Mouse (Mus musculus) embryonic stem cell, embryonic (primary cell): Measurements from ENCODE around the gene Hoxa5.

Experiments
- CTCF ChIA-PET, 4 experiments: fragments of 300-600 bp in 2 of 4; fragments of 350-600 bp in 2 of 4; sonication (Branson Sonifier 250); formaldehyde crosslinking; loops; one replicate each; lab custom pipeline; 2022; ENCODE audit warnings: inconsistent platforms in 2 of 4; lab: Charles Lee
- POLR2A ChIA-PET, 4 experiments: fragments of 300-600 bp in 2 of 4; fragments of 350-600 bp in 2 of 4; sonication (Branson Sonifier 250); formaldehyde crosslinking; loops; one replicate each; lab custom pipeline; 2022; ENCODE audit warnings: antibody characterized with exemption in 4 of 4, inconsistent platforms in 1 of 4; lab: Charles Lee

Hoxa5 gene

DNA sequence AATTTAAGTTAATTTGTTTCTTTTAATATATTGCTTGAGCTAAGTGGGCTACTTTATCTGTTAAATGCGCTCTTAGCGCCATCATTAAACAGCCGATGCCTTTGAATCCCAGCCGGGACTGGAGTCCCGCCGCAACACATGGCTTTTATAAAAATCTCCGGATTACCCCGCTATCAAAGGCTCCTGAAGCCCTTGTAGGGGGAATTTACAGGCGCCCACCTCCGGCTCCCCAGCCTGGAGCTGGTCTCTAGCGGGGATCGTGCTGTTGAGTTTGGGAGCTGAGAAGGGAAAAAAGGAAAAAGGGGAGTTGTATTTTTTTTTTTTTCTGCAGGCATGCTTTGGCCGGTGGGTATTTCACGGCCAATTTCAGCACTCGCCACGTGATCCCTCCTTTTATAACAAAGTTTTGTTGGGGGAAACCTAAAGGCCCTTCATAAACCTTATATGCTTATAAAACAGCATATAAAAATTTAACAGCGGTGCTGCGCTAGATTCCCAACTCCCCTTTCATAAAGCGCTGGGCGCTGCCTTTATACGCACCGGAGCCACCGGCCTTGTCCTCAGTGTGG is 40.2 kb upstream of the Hoxa5 start:
- POLR2A ChIA-PET, result interaction anchor here (0.6 to 3.9 kb wide), 8 partner anchors 11 to 324 kb away, joined by 3 to 11 read pairs (median 4); partner anchors contain the start of gene Hoxa13 (in 1 of the 4)
- CTCF ChIA-PET, result interaction anchor here in 3 of 4 experiments (0.6 to 1.5 kb wide), 5 partner anchors 15 to 45 kb away, joined by 3 to 4 read pairs (median 3); no protein-coding TSS in a partner anchor

DNA sequence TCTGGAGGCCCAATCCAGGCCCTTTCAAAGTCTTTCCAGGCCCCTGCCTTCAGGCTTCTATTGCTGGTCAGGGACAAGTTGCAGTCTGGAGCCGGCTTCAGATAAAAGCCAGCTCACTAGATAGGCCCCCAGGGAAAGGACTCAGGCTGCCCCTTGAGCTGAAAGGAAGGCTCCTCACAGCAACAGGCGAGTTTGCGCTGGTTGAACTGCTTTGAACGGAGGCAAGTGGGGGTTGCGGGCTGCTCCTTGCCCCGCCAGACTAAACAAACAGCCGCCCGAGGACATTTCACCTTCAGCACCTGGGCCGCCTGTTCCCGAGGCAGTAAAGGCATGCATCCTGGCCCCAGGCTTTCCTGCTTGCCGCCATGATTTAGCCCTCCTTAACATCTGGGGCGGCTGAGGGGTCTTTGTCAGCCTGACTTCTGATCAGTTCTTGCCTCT is 39.3 kb upstream of the Hoxa5 start:
- ChIA-PET CTCF (interaction anchor here in 2 of 4 experiments (1.2 to 1.4 kb wide), 2 partner anchors 10 to 14 kb away, joined by 4 to 6 read pairs; no protein-coding TSS in a partner anchor), POLR2A (interaction anchor here in 3 of 4 experiments (0.5 to 3.9 kb wide), 8 partner anchors 8 to 845 kb away, joined by 3 to 11 read pairs (median 6); no protein-coding TSS in a partner anchor)

DNA sequence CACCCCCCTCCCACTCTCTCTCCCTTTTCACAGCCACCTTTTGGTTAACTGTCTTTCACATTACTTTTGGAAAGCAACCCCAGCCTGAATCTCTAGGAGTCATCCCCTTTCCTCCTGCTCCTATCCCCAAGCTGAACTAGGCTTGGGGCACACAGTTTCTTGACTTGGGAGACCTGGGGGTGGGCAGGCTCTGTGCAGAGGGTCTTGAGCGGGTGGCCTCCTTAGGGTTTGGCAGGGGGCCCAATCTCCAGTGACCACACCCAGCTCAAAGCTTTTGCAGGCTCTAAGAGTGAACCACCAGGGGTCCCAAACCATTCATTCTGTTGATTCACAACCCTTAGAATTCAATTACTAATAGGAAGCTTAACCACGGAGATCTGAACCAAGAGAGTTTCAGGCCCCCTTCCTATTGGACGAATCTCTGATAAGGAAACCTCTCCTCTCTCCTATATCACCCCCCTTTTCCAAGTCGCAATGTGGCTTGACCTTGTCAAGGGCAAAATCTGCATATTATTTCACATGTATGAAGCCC is 38.5 kb upstream of the Hoxa5 start:
- ChIA-PET CTCF (interaction anchor here in 2 of 4 experiments (0.5 to 1.4 kb wide), 5 partner anchors 9 to 31 kb away, joined by 3 to 6 read pairs (median 4); no protein-coding TSS in a partner anchor), POLR2A (interaction anchor here in 2 of 4 experiments (0.6 to 3.9 kb wide), 8 partner anchors 9 to 1128 kb away, joined by 3 to 11 read pairs (median 4); no protein-coding TSS in a partner anchor)

DNA sequence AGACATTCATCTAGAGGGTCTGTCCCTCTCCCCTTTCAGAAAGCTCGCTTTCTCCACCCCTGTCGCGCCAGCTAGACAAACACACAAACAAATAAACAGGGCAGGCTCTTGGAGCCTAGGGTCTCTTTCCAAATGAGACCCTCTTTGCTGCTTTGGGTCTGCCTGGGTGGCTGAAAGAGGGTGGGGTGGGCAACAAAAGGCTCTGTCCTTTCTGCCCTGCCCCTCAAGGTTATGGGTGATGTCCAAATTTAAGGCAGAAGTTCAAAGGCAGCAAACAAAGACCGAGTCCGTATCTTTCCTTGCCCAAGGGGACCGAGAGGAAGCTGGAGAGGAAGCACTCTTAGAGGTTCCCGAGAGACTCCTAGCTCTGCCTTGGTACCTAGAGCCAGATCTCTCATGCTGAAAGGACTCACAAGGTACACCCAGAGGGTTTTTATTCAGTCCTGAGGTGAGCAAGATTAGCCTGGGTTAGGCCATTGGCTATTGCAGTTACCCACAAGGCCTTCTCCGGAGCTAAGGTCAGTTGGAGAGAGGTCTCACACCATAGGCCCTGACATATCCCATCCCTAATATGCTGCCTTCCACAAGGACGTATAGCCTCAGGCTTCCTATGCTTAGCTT is 36.7 kb upstream of the Hoxa5 start:
- CTCF ChIA-PET, result interaction anchor here (0.5 to 1.8 kb wide), 40 partner anchors 10 to 1554 kb away, joined by 3 to 14 read pairs (median 4); partner anchors contain the start of genes Hoxa13 (in 2 of the 4), Hoxa7 (in 2 of the 4), 5730596B20Rik (in 1 of the 4) and Evx1 (in 1 of the 4)
- POLR2A ChIA-PET, result interaction anchor here in 3 of 4 experiments (0.6 to 3.9 kb wide), 10 partner anchors 8 to 730 kb away, joined by 3 to 11 read pairs (median 3); partner anchors contain the start of gene Hoxa1 (in 1 of the 3)

DNA sequence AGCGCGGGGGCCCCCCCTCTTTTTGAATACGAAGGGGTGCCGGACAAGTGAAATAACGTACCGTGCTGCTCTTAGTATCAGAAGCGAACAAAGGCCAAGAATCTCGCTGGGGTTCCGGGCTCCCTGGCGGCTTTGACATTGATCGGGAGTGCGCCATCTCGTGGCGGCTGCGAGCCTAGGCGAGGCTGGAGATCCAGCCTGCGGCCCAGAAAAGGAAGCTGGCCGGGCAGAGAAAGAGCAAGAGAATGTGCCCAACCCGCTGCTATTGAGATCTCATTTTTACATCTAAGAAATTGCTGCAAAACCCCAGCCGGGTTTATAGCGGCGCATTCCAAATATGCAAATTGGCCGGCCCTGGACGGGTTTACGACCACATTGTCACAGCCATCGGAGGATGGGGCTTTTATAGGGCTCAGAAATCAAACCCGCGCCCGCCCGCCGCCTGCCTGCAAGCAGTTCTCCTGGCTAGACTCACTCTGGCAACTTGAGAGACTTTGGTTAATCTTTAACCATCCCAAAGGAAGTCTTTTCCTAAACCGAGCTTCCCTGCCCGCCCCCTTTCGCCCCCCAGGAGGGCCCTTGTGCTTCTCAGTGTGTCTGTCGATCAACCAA is 36.1 kb upstream of the Hoxa5 start, which contains the start of gene Hoxa10:
Gene Hoxa10, minus strand, starts transcription at position 466 of the 612 bp plus-strand sequence.
- CTCF ChIA-PET, result interaction anchor here (0.5 to 1.8 kb wide), 47 partner anchors 10 to 1554 kb away, joined by 3 to 14 read pairs (median 4); partner anchors contain the start of genes Hoxa7 (in 3 of the 4), Hoxa13 (in 2 of the 4), 5730596B20Rik (in 1 of the 4) and Evx1 (in 1 of the 4)

DNA sequence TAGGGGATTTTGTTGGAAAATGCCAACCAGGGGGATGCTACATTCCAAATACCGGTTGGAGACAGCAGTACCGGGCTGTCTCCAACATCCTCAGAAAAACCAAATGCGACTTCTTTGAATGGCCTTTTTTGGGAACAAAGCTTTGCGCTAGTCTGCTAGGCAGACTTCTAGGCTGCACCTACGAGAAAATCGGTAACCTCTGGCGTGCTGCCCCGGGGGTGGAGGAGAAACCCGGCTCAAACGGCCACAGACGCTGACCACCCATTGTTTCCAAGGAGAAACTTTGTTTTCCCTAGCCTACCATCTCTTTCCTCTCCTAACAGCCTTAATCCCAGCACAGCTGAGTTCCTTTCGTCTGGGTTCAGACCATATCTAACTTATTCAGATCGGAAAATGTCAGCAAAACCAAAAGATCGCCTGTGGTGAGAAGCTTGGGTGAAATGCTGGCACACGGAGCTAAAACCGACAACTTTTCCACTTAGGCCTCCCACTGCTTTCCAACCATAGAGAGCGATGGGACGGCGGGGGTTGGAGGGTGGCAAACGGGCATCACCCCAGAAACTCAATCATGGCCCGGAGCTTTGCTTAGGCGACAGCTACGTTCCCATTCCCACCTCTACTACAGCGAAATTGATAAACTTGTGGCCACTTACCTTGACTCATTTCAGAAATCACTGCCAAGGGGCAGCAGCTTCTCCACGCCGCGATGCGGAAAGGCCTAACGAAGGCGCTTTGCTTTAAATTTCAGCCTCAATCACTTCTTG is 35.4 kb upstream of the Hoxa5 start:
- POLR2A ChIA-PET, result interaction anchor here in 3 of 4 experiments (0.5 to 1.8 kb wide), 10 partner anchors 9 to 1443 kb away, joined by 3 to 6 read pairs (median 3); partner anchors contain the start of genes Hoxa1 (in 1 of the 3) and Hoxa7 (in 1 of the 3)
- CTCF ChIA-PET, result interaction anchor here (0.6 to 1.8 kb wide), 29 partner anchors 11 to 1555 kb away, joined by 3 to 14 read pairs (median 4); partner anchors contain the start of genes Hoxa13 (in 2 of the 4), Gm28308 (in 1 of the 4), Hoxa3 (in 1 of the 4) and Hoxa7 (in 1 of the 4)

More for the DNA sequence above, 36.1 kb upstream of the Hoxa5 start, which contains the start of gene Hoxa10:
- POLR2A ChIA-PET, result interaction anchor here in 3 of 4 experiments (0.6 to 1.8 kb wide), 11 partner anchors 15 to 730 kb away, joined by 3 to 7 read pairs (median 3); partner anchors contain the start of genes Hoxa1 (in 1 of the 3) and Hoxa7 (in 1 of the 3)

DNA sequence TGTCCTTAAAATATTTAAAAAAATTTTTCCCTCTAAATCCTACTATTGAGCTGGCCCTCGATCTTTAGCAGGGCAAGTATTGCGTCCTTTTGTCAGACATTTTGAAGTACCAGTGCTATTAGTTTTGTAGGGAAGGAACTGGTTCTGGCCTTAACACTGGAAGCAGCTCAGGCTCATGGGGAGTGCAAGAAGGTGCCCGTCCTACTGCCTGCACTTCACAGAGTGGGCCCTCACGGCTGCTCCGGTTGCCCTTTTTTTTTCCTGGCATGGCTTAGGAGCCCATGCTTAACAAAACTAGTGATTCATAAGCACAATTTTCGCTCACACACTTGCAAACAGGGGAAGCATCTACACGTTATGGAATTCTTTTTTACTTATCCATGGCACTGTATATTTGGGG is 34.6 kb upstream of the Hoxa5 start:
- ChIA-PET POLR2A (interaction anchor here in 1 of 4 experiments (0.5 kb wide), 1 partner anchor 1442 kb away, joined by 3 read pairs; no protein-coding TSS in a partner anchor), CTCF (no interaction called here)

DNA sequence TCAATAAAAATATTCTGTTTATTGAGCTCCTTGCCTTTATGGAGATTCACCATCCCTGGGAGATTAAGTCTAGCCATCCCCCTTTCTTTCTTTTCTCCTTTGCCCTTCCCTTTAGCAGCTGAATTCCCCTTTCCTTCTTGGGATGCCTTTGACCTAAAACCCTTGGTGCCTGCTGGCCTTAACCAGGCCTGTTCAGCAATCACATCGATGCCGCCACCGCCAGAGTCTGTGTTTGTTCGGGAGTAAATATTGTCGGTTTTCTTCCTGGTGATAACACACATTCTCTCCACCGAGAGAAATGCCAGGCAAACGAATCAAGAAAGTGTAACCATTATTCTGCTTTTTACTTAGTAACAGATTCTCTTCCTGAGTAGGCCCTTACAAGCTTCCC is 33.8 kb upstream of the Hoxa5 start:
- POLR2A ChIA-PET, result no interaction called here
- CTCF ChIA-PET, result no interaction called here

DNA sequence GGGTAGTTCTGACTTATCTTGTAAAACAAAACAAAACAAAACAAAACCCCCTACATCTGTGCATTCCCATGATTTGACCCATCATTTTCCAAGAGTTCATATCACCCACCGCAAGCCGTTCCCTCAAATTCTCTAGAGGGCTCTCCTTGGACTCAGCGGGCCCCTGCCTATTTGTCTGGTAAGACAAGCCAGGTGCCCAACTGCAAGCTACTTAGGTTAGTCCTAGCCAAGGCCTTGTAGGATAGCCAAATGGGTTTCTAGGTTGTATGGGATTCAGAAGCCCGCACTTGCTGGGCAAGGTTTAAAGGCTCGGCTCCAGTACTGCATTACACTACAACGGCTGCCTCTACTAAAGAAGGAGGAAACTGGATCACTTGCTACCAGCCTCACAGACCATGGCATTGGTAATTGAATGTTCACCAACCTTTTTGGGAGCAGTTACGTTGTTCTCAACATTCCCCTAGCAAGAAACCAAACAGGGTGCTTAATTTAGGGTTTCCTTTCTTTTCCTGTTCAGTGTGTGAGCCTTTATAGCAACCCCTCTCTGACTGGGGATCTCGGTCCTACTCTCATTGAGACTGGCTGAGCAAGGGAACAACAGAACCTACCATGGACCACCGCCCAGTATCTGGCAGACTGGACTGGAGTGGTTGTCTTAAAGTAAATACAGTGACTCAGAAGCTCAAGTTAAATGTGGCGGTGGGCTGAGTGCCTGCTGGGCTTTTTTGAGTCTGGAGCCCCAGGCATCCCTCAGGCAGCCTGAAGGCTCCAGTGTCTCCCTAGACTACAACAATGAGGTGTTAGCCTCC is 33.2 kb upstream of the Hoxa5 start:
- ChIA-PET POLR2A (interaction anchor here in 1 of 4 experiments (1.0 to 1.4 kb wide), 2 partner anchors 16 to 19 kb away, joined by 3 read pairs; partner anchors contain the start of gene Hoxa7), CTCF (no interaction called here)

DNA sequence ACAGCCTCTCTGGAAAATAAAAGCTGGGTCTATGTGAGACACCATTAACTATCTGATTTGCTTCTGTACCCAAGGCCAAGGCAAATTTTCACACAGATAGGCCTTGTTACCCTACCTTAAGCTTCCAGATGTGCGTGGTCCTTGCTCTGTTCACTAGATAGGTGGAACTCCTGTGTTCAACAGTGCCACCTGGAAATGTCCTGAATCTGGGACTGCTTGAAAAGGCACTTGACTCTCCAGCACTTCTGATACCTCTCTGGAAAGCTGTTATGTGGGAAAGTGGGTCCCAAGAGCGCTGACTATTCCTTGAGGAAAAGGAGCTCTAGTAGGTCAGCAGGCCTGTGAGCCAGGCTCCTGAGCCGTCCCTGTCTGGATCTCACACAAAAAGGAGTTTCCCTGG is 32.4 kb upstream of the Hoxa5 start:
- ChIA-PET POLR2A (interaction anchor here in 1 of 4 experiments (1.0 to 1.4 kb wide), 3 partner anchors 10 to 18 kb away, joined by 3 to 4 read pairs (median 3); partner anchors contain the start of gene Hoxa7), CTCF (no interaction called here)

DNA sequence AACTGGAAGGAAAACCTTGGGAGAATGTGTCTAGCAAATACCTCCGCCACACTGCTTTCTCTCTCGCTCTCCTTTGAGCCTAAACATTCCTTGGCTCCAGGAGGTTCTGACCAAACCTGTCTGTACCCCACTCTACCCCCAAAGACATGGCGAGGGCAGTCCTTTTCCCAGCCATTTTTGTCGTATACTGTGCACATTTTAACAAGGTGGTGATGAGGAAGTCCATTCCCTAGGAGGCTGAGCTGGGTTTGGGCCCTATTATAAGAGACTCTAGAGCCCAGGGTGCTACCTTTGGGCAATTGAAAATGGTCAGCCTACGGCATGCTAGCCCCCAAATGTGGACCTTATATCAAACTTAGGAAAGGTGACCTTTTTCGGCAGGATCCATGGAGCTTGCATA is 31.5 kb upstream of the Hoxa5 start:
- ChIA-PET POLR2A (interaction anchor here in 1 of 4 experiments (0.8 kb wide), 1 partner anchor 14 kb away, joined by 3 read pairs; the partner anchor contains the start of gene Hoxa7), CTCF (no interaction called here)

DNA sequence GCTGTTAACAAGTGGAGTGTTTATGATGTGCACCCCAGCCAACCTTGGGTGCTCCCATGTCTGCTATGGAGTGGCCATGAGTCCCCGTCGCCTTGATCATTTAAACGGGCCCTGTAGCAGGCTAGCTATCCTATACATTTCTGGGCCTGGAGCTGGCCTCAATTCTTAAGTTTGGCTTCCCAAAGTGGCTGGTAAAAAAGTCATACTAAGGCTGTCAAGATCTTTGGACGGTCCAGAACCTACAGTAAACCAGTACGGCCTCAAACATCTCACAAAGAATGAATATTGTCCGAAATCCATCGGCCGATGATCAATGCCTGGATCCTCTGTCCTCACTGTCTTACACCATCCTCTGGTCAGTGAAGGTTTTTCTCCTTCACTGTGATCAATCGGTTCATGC is 30.9 kb upstream of the Hoxa5 start:
- ChIA-PET CTCF (no interaction called here), POLR2A (interaction anchor here in 1 of 4 experiments (0.8 to 2.6 kb wide), 2 partner anchors 13 to 18 kb away, joined by 3 to 8 read pairs; partner anchors contain the start of gene Hoxa7)

DNA sequence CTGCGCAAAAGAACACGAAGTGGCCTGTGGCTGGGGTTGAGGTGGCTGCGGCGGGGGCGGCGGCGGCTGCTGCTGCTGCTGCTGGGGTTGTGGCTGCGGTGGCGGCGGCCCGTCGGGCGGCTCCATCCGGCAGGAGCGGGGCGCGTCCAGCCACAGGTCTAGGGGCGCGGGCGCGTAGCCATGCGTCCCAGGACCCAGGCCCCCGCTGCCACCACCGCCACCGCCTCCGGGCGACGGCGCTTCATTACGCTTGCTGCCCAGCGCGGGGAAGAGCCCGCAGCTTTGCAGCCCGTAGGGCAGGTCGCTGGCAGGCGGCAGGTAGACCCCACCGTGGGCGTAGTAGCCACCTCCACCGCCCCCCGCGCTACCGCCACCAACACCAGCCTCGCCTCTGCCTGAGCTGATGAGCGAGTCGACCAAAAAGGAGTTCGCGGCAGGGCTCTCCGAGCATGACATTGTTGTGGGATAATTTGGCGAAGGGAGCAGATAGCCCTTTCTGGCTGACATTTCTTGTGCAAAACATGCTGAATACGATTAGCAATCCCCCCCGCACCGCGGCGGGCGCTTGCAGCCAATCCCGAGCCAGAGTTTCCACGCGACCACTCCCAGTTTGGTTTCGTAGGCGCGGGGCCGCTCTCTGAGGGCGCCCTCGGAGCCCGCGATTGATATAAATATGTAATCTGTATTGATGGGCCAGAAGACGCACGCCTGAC is 30.2 kb upstream of the Hoxa5 start:
- POLR2A ChIA-PET, result interaction anchor here in 3 of 4 experiments (0.6 to 2.6 kb wide), 7 partner anchors 8 to 84 kb away, joined by 3 to 11 read pairs (median 4); no protein-coding TSS in a partner anchor
- CTCF ChIA-PET, result interaction anchor here in 1 of 4 experiments (0.7 to 1.8 kb wide), 2 partner anchors 9 to 22 kb away, joined by 3 to 4 read pairs; no protein-coding TSS in a partner anchor

DNA sequence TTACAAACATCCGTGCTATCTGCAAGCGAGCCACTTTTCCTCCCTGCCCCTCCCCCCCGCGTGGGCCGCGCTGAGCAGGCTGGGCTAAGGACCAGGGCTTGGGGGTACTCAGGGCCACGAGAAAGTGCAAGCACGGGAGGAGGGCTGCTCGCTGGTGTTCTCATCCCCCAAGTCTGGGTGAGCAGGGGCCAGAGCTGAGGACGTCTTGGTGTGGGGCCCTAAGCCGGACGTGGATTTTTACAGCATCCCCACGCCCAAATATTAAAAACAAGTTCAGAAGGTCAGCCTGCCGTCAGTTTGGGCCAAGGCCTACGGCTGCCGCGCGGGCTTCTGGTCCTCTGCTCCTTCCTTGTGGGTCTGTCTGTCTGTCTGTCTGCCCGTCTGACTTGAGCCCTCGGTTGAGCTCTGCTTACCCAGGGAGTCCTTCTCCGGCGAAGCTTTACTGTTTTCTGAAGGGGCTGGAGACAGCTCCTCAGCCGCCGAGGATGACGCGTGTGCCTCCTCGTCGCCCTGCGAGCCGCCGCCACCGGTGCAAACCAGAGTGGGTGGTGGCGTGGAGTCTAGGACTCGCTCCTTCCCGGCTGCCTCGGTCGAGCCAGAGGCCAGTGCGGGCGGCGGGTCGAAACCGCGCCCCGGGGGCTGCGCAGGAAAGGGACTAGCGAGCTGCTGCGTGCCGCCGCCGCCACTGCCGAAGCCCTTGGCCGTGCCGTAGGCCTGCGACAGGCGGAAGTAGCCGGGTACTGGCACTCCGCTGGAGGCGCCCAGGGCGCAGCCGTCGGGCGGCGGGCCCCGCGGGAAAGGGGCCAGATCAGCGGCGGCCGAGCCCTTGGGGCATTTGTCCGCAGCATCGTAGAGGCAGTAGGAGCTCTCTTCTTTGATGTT is 29.4 kb upstream of the Hoxa5 start:
- ChIA-PET POLR2A (interaction anchor here in 3 of 4 experiments (0.5 to 2.6 kb wide), 10 partner anchors 9 to 1497 kb away, joined by 3 to 11 read pairs (median 4); partner anchors contain the start of gene Hoxa11 (in 1 of the 3)), CTCF (interaction anchor here in 1 of 4 experiments (0.7 to 1.8 kb wide), 3 partner anchors 9 to 23 kb away, joined by 3 to 4 read pairs (median 4); partner anchors contain the start of gene Hoxa7)
